ENCODE assay signal across 10 mouse cellular contexts in genomic region chrX:94233432-94233831, GRCm38 (mm10). TPM values are rescaled to one million over a fixed set of nuclear protein-coding genes. Genes with fewer than 3 reads are reported as not detected.
A peak's percentile ranks its signal among the peaks of the same experiment; 100 is the strongest.
DNase-seq lines count a peak whose midpoint lies in the region; ATAC-seq and TF ChIP-seq lines count a peak whose summit lies in the region.
"Had no signal": no experiment of that assay in that cellular context is flagged by ENCODE, and none has a peak within 500 bp of the region (broad histone marks: within the 10 kb centered on the region; RNA-seq: fewer than 3 reads in every experiment).

No protein-coding gene starts in this region.

- H3K36me3 ChIP-seq in hindbrain, embryonic 14.5 days (replicated peaks; ENCODE audit: control insufficient read depth, insufficient read depth), result no peaks in the 10 kb centered on the region
- H3K36me3 ChIP-seq in hindbrain, embryonic 10.5 days, result no peaks in the 10 kb centered on the region
- no peaks in the 10 kb centered on the region for H3K36me3 ChIP-seq in liver, embryonic 15.5 days (replicated peaks)
- H3K36me3 ChIP-seq: neural tube, embryonic 12.5 days had no signal

- no peaks in the 10 kb centered on the region; the same call in 1 of the 2 replicates for H3K4me1 ChIP-seq in hindbrain, embryonic 14.5 days (replicated peaks; ENCODE audit: control insufficient read depth, insufficient read depth, low read length)
- H3K4me1 ChIP-seq in hindbrain, embryonic 10.5 days (replicated peaks), result no peaks in the 10 kb centered on the region
- H3K4me1 ChIP-seq in liver, embryonic 15.5 days (replicated peaks), result 0 out of 2 replicates have a peak, but pooled peaks cover 5% of the 10 kb centered on the region
- H3K4me1 ChIP-seq: neural tube, embryonic 12.5 days had no signal

- DNase-seq in hindbrain, embryonic 14.5 days (ENCODE audit: low spot score), result no peak
- no peak for DNase-seq in hindbrain, embryonic 10.5 days (ENCODE audit: low spot score)
- peak; percentile 33 for DNase-seq in 416B (ENCODE audit: low read depth)
- peak; percentile 41 for DNase-seq in CD4-positive helper T cell, adult 2 months (ENCODE audit: low read depth, low spot score)
- no peak for DNase-seq in urinary bladder, adult 2 months (ENCODE audit: low spot score)
- no peak for DNase-seq in layer of hippocampus, adult 2 months (ENCODE audit: low spot score in 2 of 2)
- DNase-seq: cerebellum, adult 2 months; heart, postnatal 4 days had no signal

- WGBS in hindbrain, embryonic 14.5 days, result 30% methylated on average over 5 of the region's 5 CpGs
- WGBS in hindbrain, embryonic 10.5 days, result 38% methylated on average over 5 of the region's 5 CpGs
- 12% methylated on average over 5 of the region's 5 CpGs for WGBS in liver, embryonic 15.5 days (ENCODE audit: insufficient replicate concordance)

- no peak overlapping the region; the same call in 1 of the 2 replicates for H3K9ac ChIP-seq in hindbrain, embryonic 14.5 days
- H3K9ac ChIP-seq in liver, embryonic 15.5 days, result no peak overlapping the region

- TF ChIP-seq CTCF in layer of hippocampus, adult 2 months (conservative IDR thresholded peaks at IDR 0.05), result no peak

- 0 out of 2 replicates have a peak overlapping the region, but pooled peaks have one; percentile 70 for H3K4me3 ChIP-seq in hindbrain, embryonic 14.5 days (replicated peaks; ENCODE audit: low read length)
- H3K4me3 ChIP-seq in hindbrain, embryonic 10.5 days, result no peak overlapping the region
- H3K4me3 ChIP-seq in liver, embryonic 15.5 days (replicated peaks), result peak overlapping the region; percentile 74
- H3K4me3 ChIP-seq in layer of hippocampus, adult 2 months, result no peak overlapping the region; the same call in 1 of the 2 replicates

- H3K4me2 ChIP-seq in hindbrain, embryonic 14.5 days (replicated peaks), result peak overlapping the region; percentile 49; the same call in 1 of the 2 replicates
- H3K4me2 ChIP-seq in liver, embryonic 15.5 days, result peak overlapping the region; percentile 79

- ATAC-seq in hindbrain, embryonic 14.5 days (ENCODE audit: low FRiP score), result no peak
- no peak for ATAC-seq in liver, embryonic 15.5 days (ENCODE audit: insufficient read depth)

- no peak overlapping the region for H3K27ac ChIP-seq in hindbrain, embryonic 14.5 days
- no peak overlapping the region for H3K27ac ChIP-seq in hindbrain, embryonic 10.5 days
- no peak overlapping the region for H3K27ac ChIP-seq in liver, embryonic 15.5 days (replicated peaks)
- no peak overlapping the region for H3K27ac ChIP-seq in layer of hippocampus, adult 2 months

- H3K27me3 ChIP-seq in hindbrain, embryonic 14.5 days (ENCODE audit: control insufficient read depth, insufficient read depth, low read length), result peaks cover 83% of the 10 kb centered on the region
- peaks cover 86% of the 10 kb centered on the region for H3K27me3 ChIP-seq in hindbrain, embryonic 10.5 days (ENCODE audit: insufficient read depth, poor library complexity, severe bottlenecking)
- peaks cover 43% of the 10 kb centered on the region for H3K27me3 ChIP-seq in liver, embryonic 15.5 days

- H3K9me3 ChIP-seq in hindbrain, embryonic 14.5 days (ENCODE audit: control insufficient read depth, low read length), result no peaks in the 10 kb centered on the region
- H3K9me3 ChIP-seq in hindbrain, embryonic 10.5 days, result no peaks in the 10 kb centered on the region
- H3K9me3 ChIP-seq in liver, embryonic 15.5 days (replicated peaks), result no peaks in the 10 kb centered on the region
- H3K9me3 ChIP-seq: neural tube, embryonic 12.5 days had no signal

RNA-seq across cellular contexts. Expression of gene Klhl15, which starts 1.0 kb away (rescaled TPM):
- polyA plus RNA-seq in hindbrain, embryonic 14.5 days (2014; fragmentation: Nextera tagmentation; extraction: Ambion mirVana), result 12.4 and 12.7 TPM in 2 replicates
- 6.8 and 9.3 TPM in 2 replicates for polyA plus RNA-seq in hindbrain, embryonic 10.5 days (2016; fragmentation: Nextera tagmentation; extraction: Ambion mirVana)
- 3.2 TPM in 2 replicates for polyA plus RNA-seq in liver, embryonic 15.5 days (2015; fragmentation: Nextera tagmentation; extraction: Ambion mirVana)
- polyA plus RNA-seq in urinary bladder, adult 2 months (2012; rRNA removed), result 3.9 and 4.5 TPM in 2 replicates
- 10 to 100 TPM; 25.9 to 26.7 TPM for total RNA-seq in layer of hippocampus, adult 2 months (2021)

RNA-seq across cellular contexts. Expression of gene Eif2s3x, which starts 20.8 kb away (rescaled TPM):
- 86.0 and 91.5 TPM in 2 replicates for polyA plus RNA-seq in hindbrain, embryonic 14.5 days (2014; fragmentation: Nextera tagmentation; extraction: Ambion mirVana)
- 95.3 and 101 TPM in 2 replicates for polyA plus RNA-seq in hindbrain, embryonic 10.5 days (2016; fragmentation: Nextera tagmentation; extraction: Ambion mirVana)
- 37.2 and 37.4 TPM in 2 replicates for polyA plus RNA-seq in liver, embryonic 15.5 days (2015; fragmentation: Nextera tagmentation; extraction: Ambion mirVana)
- 69.7 and 82.5 TPM in 2 replicates for polyA plus RNA-seq in urinary bladder, adult 2 months (2012; rRNA removed)
- total RNA-seq in layer of hippocampus, adult 2 months (2021), result 100 to 1,000 TPM; 102 to 159 TPM

Comparison
In these comparisons a context has a peak if more than half of its experiments do, and no peak if none do; other contexts are left out.
1. H3K4me3 ChIP-seq: peak in hindbrain, embryonic 14.5 days (single experiment) and liver, embryonic 15.5 days (single experiment); none in hindbrain, embryonic 10.5 days (single experiment) and layer of hippocampus, adult 2 months (single experiment).
2. DNase-seq: peak in 416B (single experiment) and CD4-positive helper T cell, adult 2 months (single experiment); none in hindbrain, embryonic 14.5 days (single experiment), hindbrain, embryonic 10.5 days (single experiment), urinary bladder, adult 2 months (single experiment) and layer of hippocampus, adult 2 months (0 of 2).